ENCODE assay signal across 24 mouse cellular contexts in genomic region chr1:36281849-36282248, GRCm38 (mm10). TPM values are rescaled to one million over a fixed set of nuclear protein-coding genes. Genes with fewer than 3 reads are reported as not detected.
DNase-seq lines count a peak whose midpoint lies in the region; ATAC-seq lines count a peak whose summit lies in the region.
"Had no signal": no experiment of that assay in that cellular context is flagged by ENCODE, and none has a peak within 500 bp of the region (broad histone marks: within the 10 kb centered on the region; RNA-seq: fewer than 3 reads in every experiment).

No protein-coding gene starts in this region.

- WGBS in kidney, embryonic 15.5 days: 89% methylated on average over 6 of the region's 6 CpGs

- H3K9ac ChIP-seq in kidney, embryonic 15.5 days: no peak overlapping the region
- H3K9ac ChIP-seq: forebrain, embryonic 12.5 days; neural tube, embryonic 12.5 days had no signal

- no peaks in the 10 kb centered on the region for H3K27me3 ChIP-seq in kidney, embryonic 15.5 days
- H3K27me3 ChIP-seq: forebrain, embryonic 12.5 days; neural tube, embryonic 12.5 days had no signal

- H3K4me1 ChIP-seq in kidney, embryonic 15.5 days: no peaks in the 10 kb centered on the region
- H3K4me1 ChIP-seq: embryonic facial prominence, embryonic 10.5 days; forebrain, embryonic 12.5 days; limb, embryonic 10.5 days; neural tube, embryonic 12.5 days had no signal

- DNase-seq in lung, postnatal 36 days: peak; percentile 30
- no peak for DNase-seq in lung, postnatal 10 days
- DNase-seq in CD4-positive, CD25-positive, alpha-beta regulatory T cell, adult 2 months (ENCODE audit: low read depth, low spot score): peak; percentile 64
- DNase-seq in thymus, postnatal 10 days (ENCODE audit: low spot score in 2 of 2): peak; percentile 50
- DNase-seq in cerebellum, adult 18-20 months: no peak
- DNase-seq in layer of hippocampus, adult 11-12 months (ENCODE audit: low spot score): no peak
- DNase-seq: adrenal gland, postnatal 36 days; cerebellum, adult 11-12 months; gastrocnemius, postnatal 10 days; heart, adult 2 months; kidney, adult 18-20 months; kidney, postnatal 14 days; lung, adult 2 months; right cerebral cortex, adult 18-20 months had no signal

- no peak overlapping the region for H3K27ac ChIP-seq in kidney, embryonic 15.5 days
- H3K27ac ChIP-seq: embryonic facial prominence, embryonic 10.5 days; forebrain, embryonic 12.5 days; heart, adult 2 months; limb, embryonic 10.5 days; neural tube, embryonic 12.5 days had no signal

- peak; percentile 29; the same call in 1 of the 2 replicates for ATAC-seq in monocyte, adult 5-6 weeks (replicated peaks; ENCODE audit: insufficient number of reproducible peaks, low FRiP score, low TSS enrichment, poor library complexity, severe bottlenecking)
- no peak for ATAC-seq in kidney, embryonic 15.5 days (replicated peaks; ENCODE audit: low FRiP score)
- ATAC-seq: hindbrain, embryonic 16.5 days had no signal

- no peaks in the 10 kb centered on the region for H3K36me3 ChIP-seq in kidney, embryonic 15.5 days
- H3K36me3 ChIP-seq: embryonic facial prominence, embryonic 10.5 days; forebrain, embryonic 12.5 days; G1E; limb, embryonic 10.5 days; neural tube, embryonic 12.5 days had no signal

- H3K4me2 ChIP-seq in kidney, embryonic 15.5 days: no peak overlapping the region
- H3K4me2 ChIP-seq: forebrain, embryonic 12.5 days; liver, embryonic 11.5 days; midbrain, embryonic 11.5 days; neural tube, embryonic 12.5 days had no signal

- no peaks in the 10 kb centered on the region for H3K9me3 ChIP-seq in kidney, embryonic 15.5 days (replicated peaks)
- H3K9me3 ChIP-seq: embryonic facial prominence, embryonic 10.5 days; forebrain, embryonic 12.5 days; limb, embryonic 10.5 days; neural tube, embryonic 12.5 days had no signal

- H3K4me3 ChIP-seq in kidney, embryonic 15.5 days (replicated peaks): no peak overlapping the region
- H3K4me3 ChIP-seq: embryonic facial prominence, embryonic 10.5 days; forebrain, embryonic 12.5 days; heart, adult 2 months; limb, embryonic 10.5 days; neural tube, embryonic 12.5 days had no signal

RNA-seq across cellular contexts. Expression of gene Neurl3, which starts 7.4 kb away (rescaled TPM):
- total RNA-seq in monocyte, adult 5-6 weeks (2017): 315 to 366 TPM (median 360 TPM) in 3 replicates
- polyA plus RNA-seq in kidney, embryonic 15.5 days (2015; fragmentation: Nextera tagmentation; extraction: Ambion mirVana): 16.6 and 17.7 TPM in 2 replicates

RNA-seq across cellular contexts. Expression of gene Arid5a, which starts 25.7 kb away (rescaled TPM):
- total RNA-seq in monocyte, adult 5-6 weeks (2017): 47.3 to 80.2 TPM (median 65.0 TPM) in 3 replicates
- 6.7 and 7.3 TPM in 2 replicates for polyA plus RNA-seq in kidney, embryonic 15.5 days (2015; fragmentation: Nextera tagmentation; extraction: Ambion mirVana)

RNA-seq across cellular contexts. Expression of gene Uggt1, which starts 37.3 kb away (rescaled TPM):
- 91.2 to 135 TPM (median 106 TPM) in 3 replicates for total RNA-seq in monocyte, adult 5-6 weeks (2017)
- 56.1 and 59.9 TPM in 2 replicates for polyA plus RNA-seq in kidney, embryonic 15.5 days (2015; fragmentation: Nextera tagmentation; extraction: Ambion mirVana)

Comparison
In these comparisons a context has a peak if more than half of its experiments do, and no peak if none do; other contexts are left out.
1. DNase-seq: peak in lung, postnatal 36 days (single experiment), CD4-positive, CD25-positive, alpha-beta regulatory T cell, adult 2 months (single experiment) and thymus, postnatal 10 days (2 of 2); none in lung, postnatal 10 days (single experiment), cerebellum, adult 18-20 months (0 of 2) and layer of hippocampus, adult 11-12 months (single experiment).